Mouse (Mus musculus): ENCODE measurements around the gene Egfl7. TPM values are rescaled to one million over a fixed set of nuclear protein-coding genes. Genes with fewer than 3 reads are reported as not detected.

Egfl7 gene
- total RNA-seq, 1 experiment = 104 TPM

GRCm38 (mm10) chr2:26552066-26552465, 27.7 kb upstream of the Egfl7 start:
- no peak overlapping the region for H3K27ac ChIP-seq (ENCODE audit: insufficient read depth, low read depth, low read length, poor library complexity, severe bottlenecking)
- TF ChIP-seq CHD2 (IDR thresholded peaks at IDR 0.05; ENCODE audit: low read depth, low read length) (no peak), ZC3H11A (IDR thresholded peaks at IDR 0.05; ENCODE audit: borderline replicate concordance, low read depth, low read length) (no peak), MAFK (IDR thresholded peaks at IDR 0.05; ENCODE audit: insufficient read depth, low read depth, low read length) (no peak), ZNF384 (IDR thresholded peaks at IDR 0.05; ENCODE audit: low read depth, low read length) (no peak), HCFC1 (IDR thresholded peaks at IDR 0.05; ENCODE audit: borderline replicate concordance, insufficient read depth, low read length) (no peak)
- H3K9ac ChIP-seq (ENCODE audit: insufficient read depth, low read depth, low read length, poor library complexity, severe bottlenecking) = no peak overlapping the region
- H3K36me3 ChIP-seq (ENCODE audit: control insufficient read depth, insufficient read depth, low read length, poor library complexity, severe bottlenecking) = no peaks in the 10 kb centered on the region
- H3K4me3 ChIP-seq (ENCODE audit: insufficient read depth in 1 of 2, low read depth in 1 of 2, low read length in 2 of 2, poor library complexity in 1 of 2, severe bottlenecking in 1 of 2) = no peak overlapping the region
- H3K9me3 ChIP-seq (ENCODE audit: control insufficient read depth, insufficient read depth, low read depth, low read length) = no peaks in the 10 kb centered on the region
- in situ Hi-C loops (cut with MboI; ENCODE audit: low sequenced_read_pairs in 2 of 2, unreplicated experiment in 2 of 2) = loop anchor here in 1 of 2 experiments (25.0 kb wide), 1 partner anchor 240 kb away; the partner anchor contains the start of gene Gpsm1
- DNase-seq (ENCODE audit: low read depth, low spot score) = no peak
- peaks cover 3 to 14% of the 10 kb centered on the region in 2 experiments; a peak in 2 of 4 replicates for H3K4me1 ChIP-seq (ENCODE audit: control insufficient read depth in 2 of 2, insufficient read depth in 2 of 2, low read length in 2 of 2, poor library complexity in 1 of 2)

GRCm38 (mm10) chr2:26553904-26554303, 25.9 kb upstream of the Egfl7 start:
- Histone ChIP-seq H3K4me3 (ENCODE audit: insufficient read depth in 1 of 2, low read depth in 1 of 2, low read length in 2 of 2, poor library complexity in 1 of 2, severe bottlenecking in 1 of 2) (no peak overlapping the region), H3K4me1 (ENCODE audit: control insufficient read depth in 2 of 2, insufficient read depth in 2 of 2, low read length in 2 of 2, poor library complexity in 1 of 2) (peaks cover 6 to 12% of the 10 kb centered on the region in 2 experiments; a peak in 2 of 4 replicates), H3K9ac (ENCODE audit: insufficient read depth, low read depth, low read length, poor library complexity, severe bottlenecking) (no peak overlapping the region), H3K36me3 (ENCODE audit: control insufficient read depth, insufficient read depth, low read length, poor library complexity, severe bottlenecking) (no peaks in the 10 kb centered on the region), H3K27ac (ENCODE audit: insufficient read depth, low read depth, low read length, poor library complexity, severe bottlenecking) (no peak overlapping the region), H3K9me3 (ENCODE audit: control insufficient read depth, insufficient read depth, low read depth, low read length) (no peaks in the 10 kb centered on the region)
- TF ChIP-seq HCFC1 (IDR thresholded peaks at IDR 0.05; ENCODE audit: borderline replicate concordance, insufficient read depth, low read length) = no peak
- in situ Hi-C loops (cut with MboI; ENCODE audit: low sequenced_read_pairs in 2 of 2, unreplicated experiment in 2 of 2) = loop anchor here in 1 of 2 experiments (25.0 kb wide), 1 partner anchor 242 kb away; the partner anchor contains the start of gene Gpsm1
- no peak for DNase-seq (ENCODE audit: low read depth, low spot score)

- Histone ChIP-seq H3K27ac (ENCODE audit: insufficient read depth, low read depth, low read length, poor library complexity, severe bottlenecking) (no peak overlapping the region), H3K4me1 (ENCODE audit: control insufficient read depth in 2 of 2, insufficient read depth in 2 of 2, low read length in 2 of 2, poor library complexity in 1 of 2) (peaks cover 6 to 12% of the 10 kb centered on the region in 2 experiments; a peak in 2 of 4 replicates)
Observed at GRCm38 (mm10) chr2:26555076-26555475, 24.7 kb upstream of the Egfl7 start.

GRCm38 (mm10) chr2:26556535-26556993, 23.2 kb upstream of the Egfl7 start:
- H3K36me3 ChIP-seq (ENCODE audit: control insufficient read depth, insufficient read depth, low read length, poor library complexity, severe bottlenecking) = no peaks in the 10 kb centered on the region
- TF ChIP-seq MAFK (IDR thresholded peaks at IDR 0.05; ENCODE audit: insufficient read depth, low read depth, low read length) = no peak
- no peak for TF ChIP-seq CHD2 (IDR thresholded peaks at IDR 0.05; ENCODE audit: low read depth, low read length)
- no peak for TF ChIP-seq ZNF384 (IDR thresholded peaks at IDR 0.05; ENCODE audit: low read depth, low read length)
- no peak for TF ChIP-seq HCFC1 (IDR thresholded peaks at IDR 0.05; ENCODE audit: borderline replicate concordance, insufficient read depth, low read length)
- no peak for TF ChIP-seq ZC3H11A (IDR thresholded peaks at IDR 0.05; ENCODE audit: borderline replicate concordance, low read depth, low read length)
- no peak for DNase-seq (ENCODE audit: low read depth, low spot score)
- no peak overlapping the region for H3K27ac ChIP-seq (ENCODE audit: insufficient read depth, low read depth, low read length, poor library complexity, severe bottlenecking)
- in situ Hi-C loops (cut with MboI; ENCODE audit: low sequenced_read_pairs in 2 of 2, unreplicated experiment in 2 of 2) = loop anchor here in 1 of 2 experiments (25.0 kb wide), 1 partner anchor 244 kb away; the partner anchor contains the start of gene Gpsm1
- no peaks in the 10 kb centered on the region for H3K9me3 ChIP-seq (ENCODE audit: control insufficient read depth, insufficient read depth, low read depth, low read length)
- no peak overlapping the region for H3K4me3 ChIP-seq (ENCODE audit: insufficient read depth in 1 of 2, low read depth in 1 of 2, low read length in 2 of 2, poor library complexity in 1 of 2, severe bottlenecking in 1 of 2)
- no peak overlapping the region for H3K9ac ChIP-seq (ENCODE audit: insufficient read depth, low read depth, low read length, poor library complexity, severe bottlenecking)
- H3K4me1 ChIP-seq (ENCODE audit: control insufficient read depth in 2 of 2, insufficient read depth in 2 of 2, low read length in 2 of 2, poor library complexity in 1 of 2) = peaks cover 3 to 12% of the 10 kb centered on the region in 2 experiments; a peak in 2 of 4 replicates

More at GRCm38 (mm10) chr2:26555076-26555475, 24.7 kb upstream of the Egfl7 start:
- Histone ChIP-seq H3K36me3 (ENCODE audit: control insufficient read depth, insufficient read depth, low read length, poor library complexity, severe bottlenecking) (no peaks in the 10 kb centered on the region), H3K4me3 (ENCODE audit: insufficient read depth in 1 of 2, low read depth in 1 of 2, low read length in 2 of 2, poor library complexity in 1 of 2, severe bottlenecking in 1 of 2) (no peak overlapping the region), H3K9me3 (ENCODE audit: control insufficient read depth, insufficient read depth, low read depth, low read length) (no peaks in the 10 kb centered on the region), H3K9ac (ENCODE audit: insufficient read depth, low read depth, low read length, poor library complexity, severe bottlenecking) (no peak overlapping the region)
- no peak for DNase-seq (ENCODE audit: low read depth, low spot score)
- in situ Hi-C loops (cut with MboI; ENCODE audit: low sequenced_read_pairs in 2 of 2, unreplicated experiment in 2 of 2) = loop anchor here in 1 of 2 experiments (25.0 kb wide), 1 partner anchor 243 kb away; the partner anchor contains the start of gene Gpsm1
- TF ChIP-seq ZC3H11A (IDR thresholded peaks at IDR 0.05; ENCODE audit: borderline replicate concordance, low read depth, low read length) = no peak

GRCm38 (mm10) chr2:26560506-26560905, 19.3 kb upstream of the Egfl7 start:
- DNase-seq (ENCODE audit: low read depth, low spot score) = no peak
- in situ Hi-C loops (cut with MboI; ENCODE audit: low sequenced_read_pairs in 2 of 2, unreplicated experiment in 2 of 2) = loop anchor here (5.0 to 25.0 kb wide), 3 partner anchors 106 to 248 kb away; partner anchors contain the start of gene Gpsm1 (in 1 of the 2)
- Histone ChIP-seq H3K4me3 (ENCODE audit: insufficient read depth in 1 of 2, low read depth in 1 of 2, low read length in 2 of 2, poor library complexity in 1 of 2, severe bottlenecking in 1 of 2) (no peak overlapping the region), H3K9ac (ENCODE audit: insufficient read depth, low read depth, low read length, poor library complexity, severe bottlenecking) (no peak overlapping the region), H3K4me1 (ENCODE audit: control insufficient read depth in 2 of 2, insufficient read depth in 2 of 2, low read length in 2 of 2, poor library complexity in 1 of 2) (peaks cover 3 to 10% of the 10 kb centered on the region in 2 experiments; a peak in 2 of 4 replicates), H3K36me3 (ENCODE audit: control insufficient read depth, insufficient read depth, low read length, poor library complexity, severe bottlenecking) (no peaks in the 10 kb centered on the region), H3K27ac (ENCODE audit: insufficient read depth, low read depth, low read length, poor library complexity, severe bottlenecking) (no peak overlapping the region), H3K9me3 (ENCODE audit: control insufficient read depth, insufficient read depth, low read depth, low read length) (no peaks in the 10 kb centered on the region)
- TF ChIP-seq ZNF384 (IDR thresholded peaks at IDR 0.05; ENCODE audit: low read depth, low read length) = no peak
- no peak for TF ChIP-seq CHD2 (IDR thresholded peaks at IDR 0.05; ENCODE audit: low read depth, low read length)
- no peak for TF ChIP-seq HCFC1 (IDR thresholded peaks at IDR 0.05; ENCODE audit: borderline replicate concordance, insufficient read depth, low read length)
- no peak for TF ChIP-seq MAFK (IDR thresholded peaks at IDR 0.05; ENCODE audit: insufficient read depth, low read depth, low read length)
- TF ChIP-seq ZC3H11A (IDR thresholded peaks at IDR 0.05; ENCODE audit: borderline replicate concordance, low read depth, low read length) = no peak
